Mouse (Mus musculus) lung, postnatal 0 days (tissue): Measurements from ENCODE around the gene Pdgfb. TPM values are rescaled to one million over a fixed set of nuclear protein-coding genes. Genes with fewer than 3 reads are reported as not detected.

Experiments
- ATAC-seq: fragments of 200-750 bp; cut with Nextera tagmentation; 2 replicates; pipeline ENCODE4 v1.8.0; 2017; ENCODE audit warnings: moderate library complexity
- DNase-seq: peaks from one replicate; pipeline ENCODE4 v3.0.0-alpha.2; 2016; ENCODE audit warnings: low spot score
- H3K27ac ChIP-seq: fragments of 300-500 bp; sonication (generic); 2 replicates; pipeline ENCODE4 v1.5.1; 2014; ENCODE audit warnings: antibody characterized with exemption, mild to moderate bottlenecking, low read length, mixed read lengths
- H3K27me3 ChIP-seq: fragments of 300-500 bp; sonication (generic); replicated peaks from 2 replicates; pipeline ENCODE4 v1.6.1; 2014; ENCODE audit warnings: low read length, mixed read lengths; ENCODE audit not compliant: insufficient read depth
- H3K36me3 ChIP-seq: fragments of 300-500 bp; sonication (generic); 2 replicates; pipeline ENCODE4 v1.6.1; 2014; ENCODE audit warnings: low read length, mixed read lengths; ENCODE audit not compliant: insufficient read depth
- H3K4me1 ChIP-seq: fragments of 300-500 bp; sonication (generic); 2 replicates; pipeline ENCODE4 v1.6.1; 2014; ENCODE audit warnings: antibody characterized with exemption, low read depth, low read length, mixed read lengths; ENCODE audit not compliant: insufficient read depth
- H3K4me2 ChIP-seq: fragments of 300-500 bp; sonication (generic); replicated peaks from 2 replicates; pipeline ENCODE4 v1.6.1; 2014; ENCODE audit warnings: low read depth, mild to moderate bottlenecking, low read length, moderate library complexity, mixed read lengths
- H3K4me3 ChIP-seq: fragments of 300-500 bp; sonication (generic); 2 replicates; pipeline ENCODE4 v1.5.1; 2014; ENCODE audit warnings: low read depth, low read length
- H3K9ac ChIP-seq: fragments of 300-500 bp; sonication (generic); replicated peaks from 2 replicates; pipeline ENCODE4 v1.6.1; 2014; ENCODE audit warnings: low read depth, mild to moderate bottlenecking
- H3K9me3 ChIP-seq: fragments of 300-500 bp; sonication (generic); 2 replicates; pipeline ENCODE4 v1.6.1; 2016; ENCODE audit warnings: low read length, mixed read lengths
- CTCF ChIP-seq: IDR thresholded peaks from 2 replicates; pipeline ENCODE4 v1.5.1; 2016; ENCODE audit warnings: antibody characterized with exemption, mild to moderate bottlenecking
- EP300 ChIP-seq: IDR thresholded peaks from 2 replicates; pipeline ENCODE4 v1.6.1; 2016; ENCODE audit warnings: antibody characterized with exemption, mild to moderate bottlenecking, control low read depth
- WGBS: fragments of 180-500 bp; shearing (Covaris S2); extraction: QIAGEN DNeasy Blood & Tissue Kit; methylation state at CpG from one replicate; pipeline ENCODE4 v1.1.7; 2014; 5-methylcytosine and 5-hydroxymethylcytosine counted together
- polyA plus RNA-seq: library from polyadenylated mRNA; unstranded; fragments of >200 nt; fragmentation: Nextera tagmentation; extraction: Ambion mirVana; gene quantifications from 2 replicates; pipeline ENCODE4 v1.2.1, GENCODE M21; 2015

Pdgfb gene
- polyA plus RNA-seq, 1 experiment from 2014 or later: 10.5 TPM

- Histone ChIP-seq H3K27me3 (no peaks in the 10 kb centered on the region), H3K36me3 (no peaks in the 10 kb centered on the region), H3K9me3 (no peaks in the 10 kb centered on the region), H3K9ac (no peak overlapping the region), H3K4me1 (no peaks in the 10 kb centered on the region), H3K4me2 (no peak overlapping the region), H3K27ac (no peak overlapping the region), H3K4me3 (no peak overlapping the region)
- peak; percentile 51 for DNase-seq
- TF ChIP-seq EP300: 0 out of 2 replicates have a peak, but pooled peaks have one; percentile 20
- TF ChIP-seq CTCF: no peak
- WGBS: 62% methylated on average over 11 of the region's 11 CpGs
- peak; percentile 77 for ATAC-seq
Measured at GRCm38 (mm10) chr15:80037255-80038109, 22.7 kb upstream of the Pdgfb start.

- Histone ChIP-seq H3K27me3 (no peaks in the 10 kb centered on the region), H3K4me2 (no peak overlapping the region), H3K9ac (no peak overlapping the region), H3K27ac (no peak overlapping the region), H3K9me3 (no peaks in the 10 kb centered on the region), H3K36me3 (no peaks in the 10 kb centered on the region), H3K4me3 (no peak overlapping the region), H3K4me1 (no peaks in the 10 kb centered on the region)
- 79% methylated on average over 6 of the region's 6 CpGs for WGBS
- no peak for DNase-seq
- no peak for ATAC-seq
- TF ChIP-seq CTCF (no peak), EP300 (no peak)
Measured at GRCm38 (mm10) chr15:80035341-80035885, 20.6 kb upstream of the Pdgfb start.

- DNase-seq: no peak
- no peak for ATAC-seq
- Histone ChIP-seq H3K4me3 (no peak overlapping the region), H3K4me2 (no peak overlapping the region), H3K9me3 (no peaks in the 10 kb centered on the region), H3K27ac (no peak overlapping the region), H3K9ac (no peak overlapping the region), H3K36me3 (no peaks in the 10 kb centered on the region), H3K4me1 (no peaks in the 10 kb centered on the region), H3K27me3 (no peaks in the 10 kb centered on the region)
- TF ChIP-seq CTCF (no peak), EP300 (no peak)
Measured at GRCm38 (mm10) chr15:80034913-80035312, 20.1 kb upstream of the Pdgfb start.

- H3K36me3 ChIP-seq: no peaks in the 10 kb centered on the region
- ATAC-seq: no peak
- DNase-seq: no peak
- 61% methylated on average over 7 of the region's 7 CpGs for WGBS
- no peak overlapping the region for H3K9ac ChIP-seq
- H3K27me3 ChIP-seq: no peaks in the 10 kb centered on the region
- H3K4me3 ChIP-seq: no peak overlapping the region
- no peaks in the 10 kb centered on the region for H3K4me1 ChIP-seq
- no peak overlapping the region for H3K27ac ChIP-seq
- H3K4me2 ChIP-seq: no peak overlapping the region
- TF ChIP-seq CTCF: no peak
- no peak for TF ChIP-seq EP300
- H3K9me3 ChIP-seq: no peaks in the 10 kb centered on the region
Measured at GRCm38 (mm10) chr15:80034366-80034765, 19.6 kb upstream of the Pdgfb start.

- 91% methylated on average over 4 of the region's 4 CpGs for WGBS
Measured at GRCm38 (mm10) chr15:80031133-80031532, 16.4 kb upstream of the Pdgfb start.

GRCm38 (mm10) chr15:80030399-80030798 is 15.6 kb upstream of the Pdgfb start:
- no peak for ATAC-seq
- no peaks in the 10 kb centered on the region for H3K36me3 ChIP-seq
- TF ChIP-seq EP300 (no peak), CTCF (no peak)
- H3K9ac ChIP-seq: no peak overlapping the region
- no peak overlapping the region for H3K27ac ChIP-seq
- 84% methylated on average over 10 of the region's 10 CpGs for WGBS
- H3K27me3 ChIP-seq: no peaks in the 10 kb centered on the region
- no peak for DNase-seq
- H3K9me3 ChIP-seq: no peaks in the 10 kb centered on the region
- H3K4me3 ChIP-seq: no peak overlapping the region
- no peak overlapping the region for H3K4me2 ChIP-seq
- no peaks in the 10 kb centered on the region for H3K4me1 ChIP-seq

More at GRCm38 (mm10) chr15:80031133-80031532, 16.4 kb upstream of the Pdgfb start:
- Histone ChIP-seq H3K36me3 (no peaks in the 10 kb centered on the region), H3K27me3 (no peaks in the 10 kb centered on the region), H3K27ac (no peak overlapping the region), H3K9me3 (no peaks in the 10 kb centered on the region), H3K4me1 (no peaks in the 10 kb centered on the region), H3K9ac (no peak overlapping the region), H3K4me2 (no peak overlapping the region), H3K4me3 (no peak overlapping the region)
- TF ChIP-seq EP300 (no peak), CTCF (peak; percentile 48)
- no peak for ATAC-seq
- DNase-seq: no peak
